Mouse (Mus musculus): ENCODE results near the gene Sh3bp4.

DNA sequence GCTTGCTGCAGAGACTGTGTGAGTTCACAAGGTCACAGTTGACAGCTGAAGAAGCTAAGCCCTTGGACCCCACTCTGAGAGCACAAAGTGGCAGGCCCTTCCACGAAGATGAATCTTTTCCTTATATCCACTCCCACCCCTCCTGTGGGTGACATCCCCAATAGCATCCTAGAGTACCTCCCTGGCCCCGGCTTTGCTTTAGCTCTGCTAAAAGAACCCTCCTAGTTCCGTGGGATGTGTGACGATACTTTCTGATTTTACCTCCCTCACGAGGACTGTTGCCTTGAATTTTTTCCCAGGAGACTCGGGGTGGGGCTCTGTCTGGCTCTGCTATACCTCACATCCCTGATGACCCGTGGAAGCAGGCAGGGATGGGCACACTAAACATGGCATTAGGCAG, 104.4 kb downstream of the Sh3bp4 start:
- TF ChIP-seq CTCF (IDR thresholded peaks at IDR 0.05; ENCODE audit: control insufficient read depth, insufficient read depth, low read length) (no peak), POLR2A (IDR thresholded peaks at IDR 0.05; ENCODE audit: borderline replicate concordance, control insufficient read depth, low read depth, low read length) (no peak)

Data from bone marrow, adult 2 months (tissue).